Mouse (Mus musculus): Measurements from ENCODE around the gene Kcnt2. TPM values are rescaled to one million over a fixed set of nuclear protein-coding genes. Genes with fewer than 3 reads are reported as not detected.

Kcnt2 gene
- polyA plus RNA-seq (2012; fragmentation: generic; extraction: Trizol): under 1 TPM in 1 of 2 experiments, not detected in 1; 0.01 TPM

DNA sequence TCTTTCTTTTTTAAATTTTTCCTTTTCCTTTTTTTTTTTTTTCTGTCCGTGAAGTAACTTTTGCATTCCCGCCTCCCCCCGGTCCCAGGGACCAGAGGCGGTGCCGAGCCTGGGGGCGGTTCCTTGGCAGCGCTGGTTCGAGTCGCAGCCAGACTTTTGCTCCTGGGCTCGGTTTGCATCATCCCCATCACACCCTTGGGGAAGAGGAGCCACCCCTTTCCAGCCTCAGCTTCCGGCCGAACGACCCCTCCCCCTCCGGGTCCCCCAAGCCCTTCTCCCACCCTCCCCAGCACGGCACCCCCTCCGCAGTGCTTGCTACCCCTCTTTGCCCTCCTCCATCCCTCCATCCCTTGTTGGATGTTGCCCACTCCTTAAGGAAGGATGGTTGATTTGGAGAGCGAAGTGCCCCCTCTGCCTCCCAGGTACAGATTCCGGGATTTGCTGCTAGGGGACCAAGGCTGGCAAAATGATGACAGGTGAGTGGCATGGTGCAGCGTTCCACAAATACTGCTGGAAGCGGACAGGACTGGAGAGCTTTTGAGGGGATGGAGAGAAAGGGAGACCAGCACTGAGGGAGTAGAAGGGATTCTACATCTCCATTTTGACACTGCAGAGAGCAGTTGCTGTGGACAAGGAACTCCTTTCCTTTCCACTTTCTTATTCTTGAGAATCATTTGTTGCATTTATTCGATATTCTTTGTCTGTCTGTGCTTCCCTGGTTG lies at the start of gene Kcnt2:
Gene Kcnt2 (plus strand): TSS at position 283 of the 722 bp plus-strand sequence.

Other genes starting within 250 kb of the Kcnt2 start
- gene Cfh, start 62.4 kb upstream of the Kcnt2 start, polyA plus RNA-seq (2012; fragmentation: generic; extraction: Trizol): 10 to 100 TPM in 1 of 2 experiments, under 1 TPM in 1; 0.12 to 14.2 TPM

Measured in C3H10T1/2 (cell line).